Mouse (Mus musculus) stomach, embryonic 16.5 days (tissue): ENCODE data around the gene Mras. TPM values are rescaled to one million over a fixed set of nuclear protein-coding genes. Genes with fewer than 3 reads are reported as not detected.

Experiments
- ATAC-seq: fragments of 200-750 bp; cut with Nextera tagmentation; 2 replicates; pipeline ENCODE4 v1.8.0; 2017; ENCODE audit warnings: moderate number of reproducible peaks, moderate TSS enrichment; ENCODE audit not compliant: insufficient read depth, low FRiP score
- H3K27ac ChIP-seq: fragments of 300-500 bp; sonication (generic); 2 replicates; pipeline ENCODE4 v1.5.1; 2014; ENCODE audit warnings: low read length
- H3K27me3 ChIP-seq: fragments of 300-500 bp; sonication (generic); 2 replicates; pipeline ENCODE4 v1.6.1; 2014; ENCODE audit warnings: low read length, control low read depth, mixed read lengths; ENCODE audit not compliant: control insufficient read depth, insufficient read depth
- H3K36me3 ChIP-seq: fragments of 300-500 bp; sonication (generic); 2 replicates; pipeline ENCODE4 v1.6.1; 2014; ENCODE audit warnings: low read length; ENCODE audit not compliant: control insufficient read depth, insufficient read depth
- H3K4me1 ChIP-seq: fragments of 300-500 bp; sonication (generic); 2 replicates; pipeline ENCODE4 v1.6.1; 2014; ENCODE audit warnings: low read length, control low read depth, mixed read lengths; ENCODE audit not compliant: control insufficient read depth, insufficient read depth
- H3K4me2 ChIP-seq: fragments of 300-500 bp; sonication (generic); 2 replicates; pipeline ENCODE4 v1.6.1; 2014; ENCODE audit warnings: low read depth, low read length, mixed read lengths
- H3K4me3 ChIP-seq: fragments of 300-500 bp; sonication (generic); replicated peaks from 2 replicates; pipeline ENCODE4 v1.5.1; 2014; ENCODE audit warnings: mild to moderate bottlenecking, low read length
- H3K9ac ChIP-seq: fragments of 300-500 bp; sonication (generic); 2 replicates; pipeline ENCODE4 v1.6.1; 2014; ENCODE audit warnings: low read length
- H3K9me3 ChIP-seq: fragments of 300-500 bp; sonication (generic); replicated peaks from 2 replicates; pipeline ENCODE4 v1.6.1; 2016; ENCODE audit warnings: low read length, control low read depth; ENCODE audit not compliant: control insufficient read depth
- WGBS: fragments of 180-500 bp; shearing (Covaris S2); extraction: QIAGEN DNeasy Blood & Tissue Kit; methylation state at CpG from one replicate; pipeline ENCODE4 v1.1.7; 2014; 5-methylcytosine and 5-hydroxymethylcytosine counted together
- polyA plus RNA-seq: library from polyadenylated mRNA; unstranded; fragments of >200 nt; fragmentation: Nextera tagmentation; extraction: Ambion mirVana; gene quantifications from 2 replicates; pipeline ENCODE4 v1.2.1, GENCODE M21; 2015

The Mras gene
- polyA plus RNA-seq, 1 experiment from 2014 or later: 8.4 TPM

DNA sequence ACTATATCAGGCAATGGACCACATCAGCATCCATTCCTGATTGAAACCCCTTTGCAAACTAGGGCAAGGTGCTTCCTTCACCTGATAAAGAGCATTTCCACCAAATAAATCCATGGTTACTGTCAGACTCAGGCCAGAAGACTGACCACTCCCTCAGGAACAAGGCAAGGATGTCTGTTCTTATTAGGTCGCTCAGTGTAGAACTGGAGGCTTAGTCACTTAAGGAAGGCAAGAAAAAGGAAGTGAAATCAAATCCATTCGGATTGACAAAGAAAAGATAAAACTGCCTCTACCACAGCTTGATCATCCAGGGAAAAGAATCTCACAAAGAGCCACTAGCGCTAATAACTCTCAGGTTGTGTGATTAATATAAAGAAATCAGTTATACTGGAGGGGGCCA is 27.9 kb downstream of the Mras start:
- 70% methylated on average over 3 of the region's 3 CpGs for WGBS
- H3K4me3 ChIP-seq: no peak overlapping the region
- no peak overlapping the region for H3K4me2 ChIP-seq
- no peaks in the 10 kb centered on the region for H3K4me1 ChIP-seq
- H3K36me3 ChIP-seq: no peaks in the 10 kb centered on the region
- H3K9me3 ChIP-seq: no peaks in the 10 kb centered on the region
- no peak for ATAC-seq
- H3K27me3 ChIP-seq: no peaks in the 10 kb centered on the region
- no peak overlapping the region for H3K9ac ChIP-seq
- no peak overlapping the region for H3K27ac ChIP-seq

DNA sequence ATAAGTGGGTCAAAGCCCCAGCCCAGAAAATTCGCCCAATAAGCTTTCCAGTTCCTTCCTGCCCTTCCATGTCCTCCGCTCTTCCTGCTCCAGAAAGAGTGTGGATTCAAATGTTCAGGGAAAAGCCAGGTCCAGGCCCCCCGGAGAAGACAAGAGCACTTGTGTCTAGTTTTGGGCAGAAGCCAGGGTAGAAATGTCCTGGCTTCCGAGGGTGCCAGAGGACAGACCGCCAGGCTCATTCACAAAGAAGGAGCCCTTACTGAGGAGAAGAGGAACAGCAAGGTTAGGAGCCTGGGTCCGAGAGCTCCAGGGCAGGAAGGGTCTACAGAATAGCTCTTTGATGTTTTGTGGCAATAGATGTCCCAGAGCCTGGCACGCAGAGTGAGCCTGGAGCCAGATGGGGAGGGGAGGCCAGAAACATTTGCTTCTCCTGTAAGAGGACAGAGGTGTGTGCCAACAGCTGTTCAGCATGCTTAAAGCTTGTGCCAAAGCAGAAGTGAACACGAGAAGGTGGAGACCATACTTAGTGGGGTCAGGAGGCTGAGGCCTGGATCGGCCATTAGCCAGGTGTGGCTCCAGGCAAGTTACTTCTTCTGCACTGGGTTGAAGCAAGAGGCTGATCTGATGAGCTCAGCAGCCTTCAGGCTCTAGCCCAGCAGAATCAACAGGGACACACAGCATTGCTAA is 35.8 kb downstream of the Mras start:
- Histone ChIP-seq H3K4me1 (no peaks in the 10 kb centered on the region), H3K36me3 (no peaks in the 10 kb centered on the region), H3K9me3 (no peaks in the 10 kb centered on the region), H3K4me3 (no peak overlapping the region), H3K4me2 (no peak overlapping the region), H3K27me3 (no peaks in the 10 kb centered on the region), H3K9ac (no peak overlapping the region), H3K27ac (no peak overlapping the region)
- no peak for ATAC-seq
- WGBS: 71% methylated on average over 9 of the region's 9 CpGs

DNA sequence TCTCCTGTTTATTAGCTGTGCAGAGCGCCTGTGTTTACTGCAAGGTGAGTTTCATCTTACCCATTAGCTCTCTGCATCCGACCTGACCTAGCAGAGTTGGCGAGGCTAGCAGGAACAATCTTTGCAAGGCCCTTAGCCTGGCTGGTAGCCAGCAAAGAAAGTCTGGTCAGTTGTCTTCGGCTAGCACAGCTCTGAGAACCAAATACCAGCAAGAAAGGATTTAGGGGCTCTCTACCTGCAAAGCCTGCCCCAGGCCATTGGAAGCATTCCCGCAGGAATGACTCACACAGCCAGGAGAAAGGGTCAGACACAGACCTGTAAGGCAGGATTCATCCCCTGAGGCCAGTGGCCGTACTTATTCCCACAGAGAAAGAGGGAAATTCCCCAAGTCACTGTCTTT is 36.4 kb downstream of the Mras start:
- no peak overlapping the region for H3K4me2 ChIP-seq
- no peak overlapping the region for H3K4me3 ChIP-seq
- 61% methylated on average over 6 of the region's 6 CpGs for WGBS
- H3K36me3 ChIP-seq: no peaks in the 10 kb centered on the region
- no peak for ATAC-seq
- H3K27me3 ChIP-seq: no peaks in the 10 kb centered on the region
- H3K4me1 ChIP-seq: no peaks in the 10 kb centered on the region
- no peak overlapping the region for H3K9ac ChIP-seq
- H3K27ac ChIP-seq: no peak overlapping the region
- no peaks in the 10 kb centered on the region for H3K9me3 ChIP-seq

DNA sequence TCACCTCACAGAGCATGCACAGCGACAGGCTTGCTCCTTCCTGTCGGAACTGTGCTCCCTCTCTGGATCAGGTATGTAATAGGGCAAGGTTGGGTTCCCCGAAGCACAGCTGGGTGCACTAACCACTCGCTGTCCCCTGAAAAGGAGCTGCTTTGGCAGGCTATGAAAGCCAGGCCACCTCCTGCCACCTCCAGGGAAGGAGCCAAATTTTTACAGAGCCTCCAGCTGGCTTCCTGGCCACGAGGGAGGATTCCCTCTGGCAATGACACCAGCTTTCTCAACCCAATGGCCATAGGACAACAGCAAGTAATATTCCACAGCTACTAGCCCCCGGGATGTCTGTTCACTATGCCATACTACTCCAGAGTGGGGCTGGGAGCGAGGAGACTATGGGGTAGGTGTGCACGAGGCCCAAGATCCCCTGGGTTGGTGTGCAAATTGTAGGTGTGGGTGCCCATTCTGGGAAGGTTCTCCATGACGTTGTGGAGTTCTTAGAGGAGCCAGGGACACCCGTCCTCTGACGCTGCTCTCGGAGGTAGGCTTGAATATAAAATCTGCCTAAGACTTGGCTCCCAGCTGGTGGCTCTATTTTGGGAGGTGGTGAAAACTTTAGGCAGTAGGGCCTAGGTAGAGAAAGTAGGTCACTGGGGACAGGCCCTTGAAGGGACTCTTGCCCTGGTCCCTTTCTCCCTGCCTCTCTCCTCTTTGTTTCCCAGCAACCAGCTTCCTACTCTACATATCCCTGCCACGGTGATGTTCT is 39.9 kb downstream of the Mras start:
- Histone ChIP-seq H3K27ac (no peak overlapping the region), H3K9me3 (no peaks in the 10 kb centered on the region), H3K27me3 (no peaks in the 10 kb centered on the region), H3K4me1 (no peaks in the 10 kb centered on the region), H3K9ac (no peak overlapping the region), H3K4me3 (no peak overlapping the region), H3K36me3 (no peaks in the 10 kb centered on the region), H3K4me2 (no peak overlapping the region)
- ATAC-seq: no peak
- WGBS: 78% methylated on average over 13 of the region's 13 CpGs

- H3K9ac ChIP-seq: no peak overlapping the region
- H3K4me2 ChIP-seq: no peak overlapping the region
- H3K27me3 ChIP-seq: no peaks in the 10 kb centered on the region
- H3K36me3 ChIP-seq: no peaks in the 10 kb centered on the region
- ATAC-seq: no peak
- no peak overlapping the region for H3K4me3 ChIP-seq
- H3K4me1 ChIP-seq: peaks cover 7% of the 10 kb centered on the region; the same call in 1 of the 2 replicates
- H3K27ac ChIP-seq: no peak overlapping the region
- whole genome bisulfite sequencing: 78% methylated on average over 11 of the region's 11 CpGs
- H3K9me3 ChIP-seq: no peaks in the 10 kb centered on the region
Measured at GRCm38 (mm10) chr9:99394366-99394765, 42.8 kb downstream of the Mras start.

GRCm38 (mm10) chr9:99393146-99393545 is 44.0 kb downstream of the Mras start:
- Histone ChIP-seq H3K27ac (no peak overlapping the region), H3K36me3 (no peaks in the 10 kb centered on the region), H3K4me1 (peaks cover 9% of the 10 kb centered on the region; the same call in 1 of the 2 replicates), H3K4me2 (no peak overlapping the region), H3K9me3 (no peaks in the 10 kb centered on the region), H3K4me3 (no peak overlapping the region), H3K9ac (no peak overlapping the region), H3K27me3 (no peaks in the 10 kb centered on the region)
- WGBS: 95% methylated on average over 8 of the region's 8 CpGs
- no peak for ATAC-seq

DNA sequence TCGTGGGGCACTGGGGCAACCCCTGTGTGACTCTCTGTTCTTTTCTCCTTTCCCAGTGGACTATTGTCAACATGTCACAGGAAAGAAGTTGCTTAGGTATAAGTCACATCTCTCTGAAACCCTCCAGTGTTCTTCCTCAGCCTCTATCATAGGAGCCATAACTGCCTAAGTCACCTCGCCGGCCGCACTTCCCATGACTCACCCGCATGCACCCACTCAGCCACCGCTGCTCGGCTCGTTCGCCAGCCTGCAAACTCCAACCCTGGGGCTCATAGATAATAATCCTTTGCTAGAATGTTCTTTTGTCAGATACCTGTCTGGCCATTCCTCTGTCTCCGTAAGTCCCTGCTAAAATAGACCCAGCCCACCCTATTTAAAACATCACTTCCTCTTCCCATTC is 45.6 kb downstream of the Mras start:
- ATAC-seq: no peak
- Histone ChIP-seq H3K4me3 (no peak overlapping the region), H3K9ac (no peak overlapping the region), H3K4me1 (peaks cover 9% of the 10 kb centered on the region; the same call in 1 of the 2 replicates), H3K27ac (no peak overlapping the region), H3K36me3 (no peaks in the 10 kb centered on the region), H3K9me3 (no peaks in the 10 kb centered on the region), H3K27me3 (no peaks in the 10 kb centered on the region), H3K4me2 (no peak overlapping the region)
- WGBS: 88% methylated on average over 10 of the region's 10 CpGs

DNA sequence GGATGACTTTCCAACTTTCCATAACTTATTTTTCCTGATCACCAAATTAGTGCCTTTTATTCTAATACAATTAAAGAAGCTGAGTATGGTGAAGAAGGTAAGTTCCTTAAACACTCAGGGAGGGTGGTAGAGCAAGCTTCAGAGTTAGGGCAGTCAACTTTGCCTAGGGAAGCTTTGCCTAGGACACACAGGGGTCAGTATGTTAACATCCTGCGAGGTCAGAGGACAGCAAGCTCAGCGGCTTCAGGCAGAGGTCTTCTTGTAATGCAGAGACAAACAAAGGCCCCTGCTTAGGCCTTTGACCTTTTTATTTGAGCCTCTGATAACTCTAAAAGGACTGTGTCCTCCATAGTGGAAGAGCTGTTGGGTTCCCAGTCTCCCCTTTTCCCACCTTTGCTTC is 46.5 kb downstream of the Mras start:
- H3K27me3 ChIP-seq: no peaks in the 10 kb centered on the region
- ATAC-seq: no peak
- H3K4me3 ChIP-seq: no peak overlapping the region
- H3K9ac ChIP-seq: no peak overlapping the region
- no peaks in the 10 kb centered on the region for H3K9me3 ChIP-seq
- peaks cover 9% of the 10 kb centered on the region; the same call in 1 of the 2 replicates for H3K4me1 ChIP-seq
- no peak overlapping the region for H3K27ac ChIP-seq
- H3K4me2 ChIP-seq: no peak overlapping the region
- 25% methylated on average over 2 of the region's 2 CpGs for WGBS
- no peaks in the 10 kb centered on the region for H3K36me3 ChIP-seq

DNA sequence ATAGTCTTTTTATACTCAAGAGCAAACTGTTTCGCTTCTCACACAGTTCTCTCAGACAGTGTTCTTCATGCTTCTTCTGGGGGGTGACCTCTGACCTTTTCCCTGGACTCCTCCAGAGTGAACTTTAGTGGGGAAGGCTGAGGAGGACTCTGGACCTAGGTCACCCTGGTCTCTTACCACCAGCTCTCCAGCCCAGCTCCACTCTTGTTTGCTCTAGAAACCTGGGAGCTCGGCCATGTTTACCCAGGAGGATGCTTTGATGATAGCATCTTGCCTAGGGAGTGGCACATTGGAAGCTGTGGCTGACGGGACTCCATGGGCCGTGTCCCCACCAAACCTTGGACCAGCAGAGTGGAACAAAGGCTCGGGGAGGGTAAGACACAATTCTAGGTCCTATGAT is 47.0 kb downstream of the Mras start:
- H3K27ac ChIP-seq: no peak overlapping the region
- no peak overlapping the region for H3K9ac ChIP-seq
- peak; percentile 70; the same call in 1 of the 2 replicates for ATAC-seq

More for the DNA sequence above, 47.0 kb downstream of the Mras start:
- Histone ChIP-seq H3K4me1 (peaks cover 9% of the 10 kb centered on the region; the same call in 1 of the 2 replicates), H3K4me3 (no peak overlapping the region), H3K9me3 (no peaks in the 10 kb centered on the region), H3K27me3 (no peaks in the 10 kb centered on the region), H3K36me3 (no peaks in the 10 kb centered on the region), H3K4me2 (no peak overlapping the region)
- 63% methylated on average over 5 of the region's 5 CpGs for WGBS
